Mouse (Mus musculus): ENCODE measurements around the gene Pam.

Gene Pam

DNA sequence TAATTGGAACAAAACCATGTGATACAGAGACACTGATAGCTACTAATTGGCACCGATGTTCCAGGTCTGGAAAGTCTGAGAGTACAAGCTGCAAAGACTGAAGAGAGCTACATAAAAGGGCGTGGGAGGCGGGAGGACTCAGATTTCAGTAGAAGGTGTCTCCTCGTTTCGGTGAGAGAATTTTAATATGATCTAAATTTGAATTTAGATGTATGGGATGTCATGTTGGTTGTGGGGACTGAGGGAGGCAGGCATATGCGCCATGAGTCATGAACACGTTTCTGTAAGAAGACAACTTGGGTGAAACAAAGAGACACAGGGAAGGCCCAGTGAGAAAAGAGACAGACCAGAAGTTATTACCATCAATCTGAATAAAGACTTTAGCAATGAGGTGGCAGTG is 133.3 kb downstream of the Pam start:
- WGBS = 54% methylated on average over 7 of the region's 7 CpGs

- 29% methylated on average over 3 of the region's 3 CpGs for WGBS
Observed at GRCm38 (mm10) chr1:97960681-97961080, 134.8 kb downstream of the Pam start.

GRCm38 (mm10) chr1:97960124-97960523 is 135.3 kb downstream of the Pam start:
- WGBS = 63% methylated on average over 6 of the region's 6 CpGs

GRCm38 (mm10) chr1:97958759-97959158 is 136.7 kb downstream of the Pam start:
- WGBS = 97% methylated on average over 4 of the region's 4 CpGs

DNA sequence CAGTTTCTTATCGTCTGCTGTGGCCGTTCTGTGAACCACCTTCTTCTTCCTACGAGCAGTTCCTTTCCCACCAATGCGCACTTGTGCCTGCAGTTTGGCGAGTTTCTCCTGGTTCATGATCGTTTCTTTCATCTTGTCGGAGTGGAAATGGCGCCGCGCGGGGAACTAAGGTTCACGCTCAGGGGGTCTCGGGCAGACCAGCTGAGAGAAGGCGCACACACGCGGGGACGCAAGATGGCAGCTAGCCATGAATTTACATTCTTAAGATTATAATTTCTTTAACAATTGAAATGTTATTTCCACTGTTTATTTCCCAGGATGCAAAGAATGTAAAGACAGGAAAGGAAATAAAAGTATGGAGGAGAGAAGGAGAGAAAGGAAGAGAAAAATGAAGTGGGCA is 146.2 kb downstream of the Pam start:
- WGBS = 83% methylated on average over 17 of the region's 17 CpGs

DNA sequence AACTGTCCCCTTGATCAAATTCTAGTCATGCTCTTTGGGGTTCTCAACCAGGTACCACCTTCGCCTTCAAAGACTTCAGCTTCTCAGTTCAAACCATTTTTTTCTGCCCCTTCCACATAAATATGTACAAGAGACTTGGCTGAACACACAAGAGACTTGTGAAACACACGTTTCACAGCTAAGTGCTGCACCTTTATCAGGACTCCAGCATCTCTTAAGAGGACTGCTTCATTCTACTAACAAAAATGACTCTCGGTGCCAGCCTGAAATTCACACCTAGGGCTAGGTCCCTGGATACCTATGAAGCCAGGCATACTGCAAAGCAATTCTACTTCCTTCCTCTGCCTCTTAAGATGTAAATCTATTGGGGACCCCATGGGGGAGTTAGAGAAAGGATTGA is 148.3 kb downstream of the Pam start:
- WGBS = 85% methylated on average over 3 of the region's 3 CpGs

GRCm38 (mm10) chr1:97943908-97944608 is 151.4 kb downstream of the Pam start:
- 65% methylated on average over 4 of the region's 4 CpGs for WGBS

DNA sequence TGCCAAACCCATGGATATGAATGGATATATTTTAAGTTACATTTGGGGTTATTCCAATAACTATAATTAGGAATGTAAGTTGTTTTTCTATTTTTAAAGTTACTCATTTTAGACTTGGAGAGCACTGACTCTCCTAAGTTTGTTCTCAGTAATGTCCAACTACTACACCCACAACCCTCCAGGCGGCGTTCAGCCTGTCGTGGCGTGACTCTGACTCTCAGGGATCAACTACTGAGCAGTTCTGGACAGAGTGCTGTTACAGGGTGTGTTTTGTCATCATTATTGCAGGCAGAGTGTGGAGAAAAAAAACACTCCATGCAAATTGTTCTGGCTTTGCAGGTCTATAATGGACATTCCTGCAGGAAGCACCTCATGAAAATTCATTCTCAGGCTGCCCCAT is 152.0 kb downstream of the Pam start:
- WGBS = 38% methylated on average over 4 of the region's 4 CpGs

- WGBS = 49% methylated on average over 2 of the region's 2 CpGs
Observed at GRCm38 (mm10) chr1:97942966-97943365, 152.5 kb downstream of the Pam start.

- WGBS = 84% methylated on average over 3 of the region's 3 CpGs
Observed at GRCm38 (mm10) chr1:97938586-97938985, 156.9 kb downstream of the Pam start.

DNA sequence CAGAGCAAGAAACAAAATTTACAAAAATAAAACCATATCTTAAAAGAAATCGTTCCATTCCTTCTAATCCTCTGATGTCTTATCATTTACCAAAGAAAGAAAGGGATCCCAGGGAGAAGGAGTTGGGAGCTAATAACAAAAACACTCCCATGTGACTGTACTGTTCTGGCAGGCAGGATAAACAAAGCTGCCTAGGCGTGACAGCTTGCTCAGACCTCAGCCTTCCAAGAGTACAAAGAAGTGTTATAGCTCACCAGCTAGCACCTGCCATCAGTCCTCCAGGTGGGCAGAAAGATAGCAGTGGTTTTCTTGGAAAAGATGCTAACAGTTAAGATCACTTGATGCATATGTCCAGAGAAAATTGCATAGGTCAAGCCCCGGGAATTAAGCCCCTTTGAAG is 157.4 kb downstream of the Pam start:
- 53% methylated on average over 3 of the region's 3 CpGs for WGBS

DNA sequence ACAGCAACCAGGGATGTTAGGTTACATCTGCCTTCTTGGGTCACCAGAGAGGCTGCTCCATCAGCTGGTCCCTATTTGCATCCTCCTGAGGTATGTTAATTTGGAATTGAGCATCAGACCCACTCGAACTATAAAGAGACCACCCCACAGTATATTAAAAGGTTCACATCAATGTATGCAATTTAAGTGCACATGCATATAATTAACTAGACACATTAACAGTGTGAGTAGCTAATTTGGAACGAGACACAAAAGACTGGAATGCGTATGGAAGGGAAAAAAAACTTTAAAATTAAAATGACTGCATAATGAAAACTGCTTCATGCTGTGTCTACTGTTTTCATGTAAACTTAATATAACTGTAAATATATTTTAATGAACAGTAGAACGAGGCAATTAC is 164.2 kb downstream of the Pam start:
- 54% methylated on average over 4 of the region's 4 CpGs for WGBS

- WGBS = 37% methylated on average over 4 of the region's 4 CpGs
Observed at GRCm38 (mm10) chr1:97929415-97930028, 165.9 kb downstream of the Pam start.

- WGBS = 90% methylated on average over 7 of the region's 7 CpGs
Observed at GRCm38 (mm10) chr1:97926789-97927188, 168.7 kb downstream of the Pam start.

DNA sequence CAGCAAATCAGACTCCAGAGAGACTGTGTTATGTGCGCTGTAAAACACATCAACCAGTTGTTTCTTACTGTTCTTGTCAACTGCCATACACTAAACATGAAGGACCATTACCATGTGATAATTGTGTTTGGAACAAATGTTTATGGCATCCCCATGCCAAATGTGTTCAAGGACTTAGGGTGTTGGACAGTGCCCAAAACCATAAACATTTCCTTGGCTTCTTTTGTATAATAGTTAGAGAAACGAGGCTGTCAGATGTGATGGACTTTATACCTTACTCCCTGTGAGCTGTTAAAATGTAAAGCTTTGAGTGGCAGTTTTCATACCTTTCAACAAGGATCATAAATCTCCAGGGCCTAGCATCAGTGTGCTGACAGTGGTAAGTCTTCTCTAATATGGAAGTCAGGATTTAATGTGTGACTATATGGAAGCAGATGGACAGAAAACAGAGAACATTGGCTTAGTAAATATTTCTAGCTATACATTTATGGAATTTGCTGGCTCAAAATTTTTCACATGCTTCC is 169.4 kb downstream of the Pam start:
- WGBS = 78% methylated on average over 2 of the region's 2 CpGs

- WGBS = 86% methylated on average over 6 of the region's 6 CpGs
Observed at GRCm38 (mm10) chr1:97922395-97922794, 173.1 kb downstream of the Pam start.

DNA sequence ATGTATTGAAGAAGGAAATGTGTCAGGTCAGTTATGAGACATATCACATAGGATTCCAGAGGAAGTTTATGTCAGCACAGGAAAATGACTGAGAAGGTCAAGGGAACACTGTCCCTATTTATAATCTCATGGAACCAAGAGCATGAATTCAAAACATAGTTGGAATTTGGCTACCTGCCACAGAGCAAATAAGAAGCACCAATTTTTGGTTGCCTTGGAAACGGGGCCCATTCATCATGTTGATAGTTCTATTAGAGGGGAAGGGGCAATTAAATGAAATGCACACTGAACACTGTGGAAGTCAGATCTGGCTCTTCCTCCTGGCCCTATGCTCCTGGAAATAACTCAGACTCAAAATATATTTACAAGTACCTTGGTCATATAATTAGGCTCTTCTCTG is 173.6 kb downstream of the Pam start:
- WGBS = 65% methylated on average over 1 of the region's 1 CpGs

DNA sequence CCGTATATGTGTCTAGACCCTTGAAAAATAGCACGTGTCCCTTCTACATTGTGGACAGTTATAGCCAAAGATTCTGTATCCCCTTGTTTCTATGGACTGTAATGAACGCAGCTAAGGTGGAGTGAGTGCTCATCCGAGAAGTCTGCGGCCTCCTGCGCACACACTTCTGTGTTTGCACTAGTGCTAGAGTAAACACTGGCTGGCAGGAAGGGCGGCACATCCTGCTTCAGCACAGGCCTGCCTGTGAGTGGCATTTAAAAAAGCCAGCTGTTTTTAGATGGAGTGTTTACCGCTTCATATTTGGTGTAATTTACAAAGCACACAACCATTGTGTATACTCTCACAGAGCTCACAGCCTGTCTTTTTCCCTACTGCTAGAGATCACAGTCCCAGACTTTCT is 177.0 kb downstream of the Pam start:
- WGBS = 69% methylated on average over 8 of the region's 8 CpGs

- 67% methylated on average over 2 of the region's 2 CpGs for WGBS
Observed at GRCm38 (mm10) chr1:97916971-97917234, 178.5 kb downstream of the Pam start.

GRCm38 (mm10) chr1:97916218-97916970 is 179.1 kb downstream of the Pam start:
- WGBS = 75% methylated on average over 12 of the region's 12 CpGs

- 69% methylated on average over 10 of the region's 10 CpGs for WGBS
Observed at GRCm38 (mm10) chr1:97915726-97916125, 179.7 kb downstream of the Pam start.

- 73% methylated on average over 10 of the region's 10 CpGs for WGBS
Observed at GRCm38 (mm10) chr1:97910874-97911273, 184.6 kb downstream of the Pam start.

- 61% methylated on average over 5 of the region's 5 CpGs for WGBS
Observed at GRCm38 (mm10) chr1:97909561-97909960, 185.9 kb downstream of the Pam start.

Data from cerebral cortex, adult 2 months (tissue).